Mouse (Mus musculus): ENCODE results near the gene Zfp131.

DNA sequence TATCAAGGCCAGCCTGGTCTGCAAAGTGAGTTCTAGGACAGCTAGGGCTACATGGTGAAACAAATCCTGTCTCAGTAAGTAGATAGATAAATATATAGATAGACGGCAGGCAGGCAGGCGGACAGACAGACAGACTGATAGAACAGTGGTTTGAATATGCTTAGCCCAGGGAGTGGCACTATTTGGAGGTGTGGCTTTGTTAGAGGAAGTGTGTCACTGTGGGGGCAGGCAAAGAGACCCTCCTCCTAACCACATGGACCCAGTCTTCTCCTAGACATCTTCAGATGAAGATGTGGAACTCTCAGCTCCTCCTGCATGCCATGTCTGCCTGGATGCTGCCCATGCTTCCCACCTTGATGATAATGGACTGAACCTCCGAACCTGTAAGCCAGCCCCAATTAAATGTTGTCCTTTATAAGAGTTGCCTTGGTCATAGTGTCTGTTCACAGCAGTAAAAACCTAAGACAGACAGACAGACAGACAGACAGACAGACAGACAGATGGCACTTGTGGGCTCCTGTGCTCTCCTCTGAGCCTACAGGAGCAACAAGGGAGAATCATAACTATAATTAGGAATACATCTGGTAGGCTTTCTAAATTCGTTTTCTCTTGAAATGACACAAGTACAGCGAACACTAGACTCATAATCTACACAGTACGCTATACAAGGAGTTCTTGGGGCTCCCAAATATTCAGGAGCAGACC, 47.8 kb downstream of the Zfp131 start:
- TF ChIP-seq CTCF (IDR thresholded peaks at IDR 0.05; ENCODE audit: low read depth, low read length) (no peak), POLR2A (IDR thresholded peaks at IDR 0.05; ENCODE audit: extremely low read depth, insufficient read depth, low read length) (no peak)

Data from liver, adult 2 months (tissue).